Mouse (Mus musculus): ENCODE measurements around the gene Hist1h3h.

DNA sequence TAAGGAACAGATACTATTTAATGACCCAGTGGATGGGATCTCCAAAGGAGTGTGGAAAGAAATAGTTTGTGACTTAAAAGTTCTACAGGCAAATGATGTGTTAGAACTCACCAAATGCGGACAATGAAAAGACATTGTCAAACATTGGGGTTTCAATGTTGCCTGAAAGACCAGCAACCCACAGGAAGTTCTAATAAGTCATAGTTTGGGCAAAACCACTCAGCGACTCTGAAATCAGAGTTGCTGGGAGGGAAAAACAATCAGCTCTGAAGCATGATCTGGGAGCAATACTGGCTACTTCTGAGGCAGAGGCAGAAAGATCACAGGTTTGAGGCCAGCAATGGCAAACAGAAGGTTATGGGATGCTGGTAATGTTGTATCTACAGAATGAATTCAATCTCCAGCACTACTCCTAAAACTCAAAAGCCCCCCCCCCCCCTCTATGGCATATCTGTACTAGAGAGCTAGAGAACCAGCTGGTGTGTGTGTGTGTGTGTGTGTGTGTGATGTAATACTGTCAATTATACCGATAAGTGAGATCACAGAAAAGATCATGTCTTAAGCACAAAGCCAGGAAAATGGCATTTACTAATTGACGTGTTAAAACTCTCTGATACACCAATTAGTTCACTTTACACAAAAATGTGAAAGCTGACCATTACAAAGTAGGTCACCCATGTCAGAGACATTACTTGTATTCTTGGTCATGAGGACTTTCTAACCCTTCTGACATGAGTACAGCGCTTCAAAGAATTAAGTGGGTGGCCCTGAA is 32.1 kb downstream of the Hist1h3h start:
- TF ChIP-seq POLR2A (IDR thresholded peaks at IDR 0.05; ENCODE audit: insufficient read depth, low read depth, low read length) (no peak), CTCF (IDR thresholded peaks at IDR 0.05; ENCODE audit: insufficient read depth, low read depth, low read length) (no peak)

Measured in olfactory bulb, adult 2 months (tissue).